Mouse (Mus musculus) heart, embryonic 12.5 days (tissue): ENCODE measurements around the gene Tpbpb. TPM values are rescaled to one million over a fixed set of nuclear protein-coding genes. Genes with fewer than 3 reads are reported as not detected.
"Not testable (repeated sequence)": the region's sequence is repeated elsewhere in the genome, so short reads cannot be mapped to it uniquely, and the experiment has no call there.

ENCODE experiments used
- ATAC-seq: fragments of 200-750 bp; cut with Nextera tagmentation; 2 replicates; pipeline ENCODE4 v1.8.0; 2017; ENCODE audit warnings: moderate TSS enrichment, moderate library complexity; ENCODE audit not compliant: insufficient number of reproducible peaks, low FRiP score
- H3K27ac ChIP-seq: fragments of 300-500 bp; sonication (generic); 2 replicates; pipeline ENCODE4 v1.5.1; 2016; ENCODE audit warnings: mild to moderate bottlenecking, moderate library complexity; ENCODE audit not compliant: poor library complexity, severe bottlenecking
- H3K27me3 ChIP-seq: fragments of 300-500 bp; sonication (generic); replicated peaks from 2 replicates; pipeline ENCODE4 v1.6.1; 2016; ENCODE audit warnings: mild to moderate bottlenecking, moderate library complexity
- H3K36me3 ChIP-seq: fragments of 300-500 bp; sonication (generic); 2 replicates; pipeline ENCODE4 v1.6.1; 2016; ENCODE audit warnings: mild to moderate bottlenecking, moderate library complexity
- H3K4me1 ChIP-seq: fragments of 300-500 bp; sonication (generic); replicated peaks from 2 replicates; pipeline ENCODE4 v1.6.1; 2016; ENCODE audit warnings: mild to moderate bottlenecking
- H3K4me2 ChIP-seq: fragments of 300-500 bp; sonication (generic); 2 replicates; pipeline ENCODE4 v1.6.1; 2016; ENCODE audit warnings: mild to moderate bottlenecking, moderate library complexity
- H3K4me3 ChIP-seq: fragments of 300-500 bp; sonication (generic); 2 replicates; pipeline ENCODE4 v1.5.1; 2016; ENCODE audit warnings: mild to moderate bottlenecking
- H3K9ac ChIP-seq: fragments of 300-500 bp; sonication (generic); 2 replicates; pipeline ENCODE4 v1.6.1; 2016; ENCODE audit warnings: mild to moderate bottlenecking, moderate library complexity
- H3K9me3 ChIP-seq: fragments of 300-500 bp; sonication (generic); replicated peaks from 2 replicates; pipeline ENCODE4 v1.6.1; 2016; ENCODE audit warnings: mild to moderate bottlenecking, moderate library complexity
- WGBS: fragments of 180-500 bp; shearing (Covaris S2); methylation state at CpG from one replicate; pipeline ENCODE4 v1.1.7; 2016; 5-methylcytosine and 5-hydroxymethylcytosine counted together
- polyA plus RNA-seq: library from polyadenylated mRNA; unstranded; fragments of >200 nt; fragmentation: Nextera tagmentation; extraction: Ambion mirVana; gene quantifications from 2 replicates; pipeline ENCODE4 v1.2.1, GENCODE M21; 2016

The Tpbpb gene
- not detected in 2 replicates for polyA plus RNA-seq

DNA sequence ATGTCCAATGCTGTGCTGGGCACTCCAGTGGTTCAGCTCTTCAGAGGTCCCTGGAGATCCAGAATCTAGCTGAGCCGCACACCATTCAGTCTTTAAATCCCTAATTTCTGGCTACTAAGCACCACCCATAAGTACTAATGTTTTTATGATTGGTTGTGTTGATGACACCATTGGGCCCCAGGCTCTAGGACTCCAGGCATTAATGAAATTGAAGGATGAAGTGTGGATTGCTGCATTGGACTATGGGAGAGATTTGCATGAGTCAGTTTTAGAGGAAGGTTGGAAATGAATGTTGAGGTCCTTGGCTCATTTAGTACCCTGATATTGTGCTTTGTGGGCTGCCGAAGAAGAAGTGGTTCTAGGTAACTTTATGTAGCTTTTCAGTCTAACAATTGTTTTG, at the start of gene Tpbpb:
TSS of gene Tpbpb (minus strand) at position 101 of the 400 bp plus-strand sequence.
- not testable (repeated sequence) for H3K9ac ChIP-seq, H3K36me3 ChIP-seq, H3K27ac ChIP-seq, H3K4me3 ChIP-seq, H3K4me2 ChIP-seq, H3K9me3 ChIP-seq, H3K4me1 ChIP-seq, H3K27me3 ChIP-seq, ATAC-seq
- WGBS: 78% methylated on average over 2 of the region's 2 CpGs

DNA sequence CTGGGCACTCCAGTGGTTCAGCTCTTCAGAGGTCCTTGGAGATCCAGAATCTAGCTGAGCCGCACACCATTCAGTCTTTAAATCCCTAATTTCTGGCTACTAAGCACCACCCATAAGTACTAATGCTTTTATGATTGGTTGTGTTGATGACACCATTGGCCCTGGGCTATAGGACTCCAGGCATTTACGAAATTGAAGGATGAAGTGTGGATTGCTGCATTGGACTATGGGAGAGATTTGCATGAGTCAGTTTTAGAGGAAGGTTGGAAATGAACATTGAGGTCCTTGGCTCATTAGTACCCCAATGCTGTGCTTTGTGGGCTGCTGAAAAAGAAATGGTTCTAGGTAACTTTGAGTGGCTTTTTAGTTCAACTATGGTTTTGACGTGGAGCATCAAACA, 37.2 kb upstream of the Tpbpb start, which contains the start of gene Tpbpa:
TSS of gene Tpbpa (minus strand) at position 101 of the 400 bp plus-strand sequence.
- not testable (repeated sequence) for H3K4me1 ChIP-seq, H3K4me2 ChIP-seq, H3K36me3 ChIP-seq, H3K9ac ChIP-seq, ATAC-seq, H3K4me3 ChIP-seq, H3K27me3 ChIP-seq, H3K27ac ChIP-seq
- 69% methylated on average over 3 of the region's 3 CpGs for WGBS
- H3K9me3 ChIP-seq: peaks cover 16% of the 10 kb centered on the region; the same call in 1 of the 2 replicates

DNA sequence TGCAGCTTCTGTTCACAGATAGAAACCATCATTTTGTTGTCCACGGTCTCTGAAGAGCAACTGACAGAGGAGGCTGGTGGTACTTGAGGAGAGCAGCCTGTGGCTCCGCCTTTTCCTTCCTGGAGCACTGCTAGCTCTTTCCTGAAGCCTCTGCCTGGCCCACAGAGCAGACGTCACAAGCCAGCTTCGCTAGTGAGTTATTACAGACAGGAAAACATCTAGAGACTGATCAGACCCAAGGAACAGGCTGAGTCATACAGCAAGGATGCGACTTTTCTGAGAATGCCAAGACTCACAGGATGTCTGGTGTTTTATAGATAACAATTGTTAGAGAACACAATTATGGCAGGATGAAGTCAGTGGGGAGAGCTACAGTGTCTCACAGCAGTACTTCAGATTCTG, 31.8 kb upstream of the Tpbpb start, which contains the start of the genes Gm49391 and Ctla2a:
TSS of gene Gm49391 (minus strand) at position 72 of the 402 bp plus-strand sequence.
TSS of gene Ctla2a (minus strand) at position 126 of the 402 bp plus-strand sequence.
- peak; percentile 92 for ATAC-seq
- Histone ChIP-seq H3K9me3 (peaks cover 20% of the 10 kb centered on the region), H3K9ac (no peak within 1 kb of the TSS), H3K4me2 (no peak within 1 kb of the TSS), H3K4me1 (no peaks in the 10 kb centered on the region), H3K36me3 (peaks cover 3% of the 10 kb centered on the region; the same call in 1 of the 2 replicates), H3K27me3 (no peaks in the 10 kb centered on the region), H3K4me3 (no peak within 1 kb of the TSS), H3K27ac (peak within 1 kb of the TSS; percentile 21; the same call in 1 of the 2 replicates)
- WGBS: 41% methylated on average over 5 of the region's 5 CpGs

DNA sequence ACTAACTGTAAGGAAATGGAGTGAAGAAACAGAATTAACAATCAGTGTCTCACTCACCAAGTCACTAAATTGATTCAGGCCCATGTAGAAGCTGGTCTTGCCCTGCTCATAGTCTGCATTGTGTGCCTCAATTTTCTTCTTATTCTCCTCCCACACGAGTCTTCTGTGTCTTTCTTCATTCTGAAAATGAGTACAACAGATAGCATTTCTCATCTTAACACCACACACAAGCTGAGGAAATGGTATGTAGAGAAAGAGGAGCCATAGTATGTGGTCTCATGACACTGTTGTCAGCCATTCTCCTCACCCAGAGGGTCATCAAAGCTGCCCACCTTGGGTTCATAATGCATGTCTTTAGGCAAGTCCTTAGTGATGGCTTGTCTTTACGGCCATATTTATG, 30.8 kb upstream of the Tpbpb start, which contains the start of gene Gm49393:
TSS of gene Gm49393 (minus strand) at position 101 of the 400 bp plus-strand sequence.
- not testable (repeated sequence) for H3K9ac ChIP-seq, ATAC-seq, H3K36me3 ChIP-seq, H3K4me3 ChIP-seq, H3K27me3 ChIP-seq, H3K4me1 ChIP-seq, H3K27ac ChIP-seq, H3K4me2 ChIP-seq
- WGBS: 59% methylated on average over 2 of the region's 2 CpGs
- peaks cover 15% of the 10 kb centered on the region for H3K9me3 ChIP-seq

DNA sequence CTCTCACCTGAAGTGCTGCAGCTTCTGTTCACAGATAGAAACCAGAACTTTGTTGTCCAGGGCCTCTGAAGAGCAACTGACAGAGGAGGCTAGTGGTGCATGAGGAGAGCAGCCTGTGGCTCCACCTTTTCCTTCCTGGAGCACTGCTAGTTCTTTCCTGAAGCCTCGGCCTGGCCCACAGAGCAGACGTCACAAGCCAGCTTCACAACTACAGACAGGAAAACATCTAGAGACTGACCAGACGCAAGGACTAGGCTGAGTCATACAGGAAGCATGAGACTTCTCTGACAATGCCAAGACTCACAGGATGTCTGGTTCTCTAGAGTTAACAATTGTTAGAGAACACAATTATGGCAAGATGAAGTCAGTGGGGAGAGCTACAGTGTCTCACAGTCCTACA, 7.4 kb downstream of the Tpbpb start, which contains the start of gene Ctla2b:
TSS of gene Ctla2b (minus strand) at position 120 of the 400 bp plus-strand sequence.
- Histone ChIP-seq H3K9ac (no peak within 1 kb of the TSS), H3K4me1 (no peaks in the 10 kb centered on the region), H3K4me2 (no peak within 1 kb of the TSS), H3K4me3 (no peak within 1 kb of the TSS), H3K36me3 (no peaks in the 10 kb centered on the region), H3K9me3 (peaks cover 2% of the 10 kb centered on the region; the same call in 1 of the 2 replicates), H3K27me3 (no peaks in the 10 kb centered on the region), H3K27ac (peak within 1 kb of the TSS; percentile 81)
- peak; percentile 93 for ATAC-seq
- 40% methylated on average over 3 of the region's 3 CpGs for WGBS

DNA sequence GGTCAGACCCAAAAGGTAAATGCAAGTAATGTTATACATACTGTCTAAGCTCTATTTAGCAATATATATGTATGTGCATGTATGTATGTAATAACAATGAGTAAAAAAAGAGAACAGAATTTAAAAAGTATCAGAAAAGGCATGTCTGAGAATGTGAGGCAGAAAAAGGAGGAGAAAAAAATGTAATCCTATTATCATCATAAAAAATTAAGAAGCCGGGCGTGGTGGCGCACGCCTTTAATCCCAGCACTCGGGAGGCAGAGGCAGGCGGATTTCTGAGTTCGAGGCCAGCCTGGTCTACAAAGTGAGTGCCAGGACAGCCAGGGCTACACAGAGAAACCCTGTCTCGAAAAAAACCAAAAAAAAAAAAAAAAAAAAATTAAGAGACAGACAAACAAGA, 7.9 kb downstream of the Tpbpb start, which contains the start of gene Gm49392:
TSS of gene Gm49392 (minus strand) at position 101 of the 400 bp plus-strand sequence.
- H3K4me2 ChIP-seq, H3K4me3 ChIP-seq, H3K27me3 ChIP-seq, H3K9me3 ChIP-seq, ATAC-seq, H3K4me1 ChIP-seq, H3K36me3 ChIP-seq, H3K9ac ChIP-seq: not testable (repeated sequence)
- WGBS: 85% methylated on average over 8 of the region's 8 CpGs
- H3K27ac ChIP-seq: peak within 1 kb of the TSS; percentile 81

DNA sequence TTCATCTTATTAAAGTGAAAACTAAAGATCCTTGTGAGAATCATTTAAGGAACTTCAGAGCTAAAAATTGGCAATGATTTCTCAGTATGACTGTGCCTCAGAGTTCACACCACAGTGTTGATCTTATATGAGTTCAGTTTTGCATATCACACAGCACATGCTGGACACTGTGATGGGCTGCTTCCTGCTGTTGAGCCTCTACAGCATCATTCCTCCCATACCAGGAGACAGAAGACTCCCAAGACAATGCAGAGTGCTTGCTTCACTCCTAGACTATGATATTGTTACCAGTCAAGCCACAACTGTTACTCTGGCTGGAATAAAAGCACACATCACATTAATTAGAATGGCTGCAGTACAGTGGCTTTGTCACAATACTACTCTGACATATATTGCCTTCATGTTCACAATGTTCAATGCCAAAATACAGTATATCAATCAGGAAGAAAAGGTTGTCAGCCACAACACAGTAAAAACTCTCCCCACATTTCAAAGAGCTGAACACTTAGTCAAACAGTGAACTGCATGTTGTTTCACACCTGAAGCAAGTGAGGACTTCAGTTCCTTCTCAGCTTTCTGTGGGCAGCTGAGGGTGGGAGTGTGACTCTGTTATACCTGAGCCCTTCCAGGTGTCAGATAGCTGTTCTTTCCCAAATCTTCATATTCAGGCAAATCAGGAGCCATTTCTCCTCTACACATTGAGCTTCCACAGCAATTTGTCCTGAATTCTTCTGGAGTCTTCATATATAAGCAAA, 9.1 kb downstream of the Tpbpb start:
- H3K4me3 ChIP-seq: no peak overlapping the region
- no peaks in the 10 kb centered on the region for H3K4me1 ChIP-seq
- no peak overlapping the region for H3K27ac ChIP-seq
- no peak overlapping the region for H3K9ac ChIP-seq
- H3K9me3 ChIP-seq: peaks cover 2% of the 10 kb centered on the region
- H3K4me2 ChIP-seq: no peak overlapping the region
- no peak for ATAC-seq
- H3K27me3 ChIP-seq: no peaks in the 10 kb centered on the region
- no peaks in the 10 kb centered on the region for H3K36me3 ChIP-seq

DNA sequence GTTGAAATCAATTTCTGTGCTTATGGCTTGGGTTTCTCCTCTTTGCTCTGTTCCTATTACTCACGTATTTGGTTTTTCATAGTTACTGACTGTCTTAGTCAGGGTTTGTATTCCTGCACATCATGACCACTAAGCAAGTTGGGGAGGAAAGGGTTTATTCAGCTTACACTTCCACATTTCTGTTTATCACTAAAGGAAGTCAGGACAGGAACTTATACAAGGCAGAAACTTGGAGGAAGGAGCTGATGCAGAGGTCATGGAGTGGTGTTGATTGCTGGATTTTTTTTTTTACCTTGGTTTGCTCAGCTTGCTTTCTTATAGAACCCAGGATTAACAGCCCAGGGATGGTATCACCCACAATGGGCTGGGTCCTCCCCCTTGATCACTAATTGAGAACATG, 12.4 kb downstream of the Tpbpb start:
- no peak overlapping the region for H3K9ac ChIP-seq
- no peaks in the 10 kb centered on the region for H3K4me1 ChIP-seq
- peaks cover 2% of the 10 kb centered on the region for H3K9me3 ChIP-seq
- H3K4me2 ChIP-seq: no peak overlapping the region
- H3K27ac ChIP-seq: no peak overlapping the region
- ATAC-seq: no peak
- H3K4me3 ChIP-seq: no peak overlapping the region
- WGBS: 76% methylated on average over 1 of the region's 1 CpGs
- no peaks in the 10 kb centered on the region for H3K27me3 ChIP-seq
- H3K36me3 ChIP-seq: no peaks in the 10 kb centered on the region

DNA sequence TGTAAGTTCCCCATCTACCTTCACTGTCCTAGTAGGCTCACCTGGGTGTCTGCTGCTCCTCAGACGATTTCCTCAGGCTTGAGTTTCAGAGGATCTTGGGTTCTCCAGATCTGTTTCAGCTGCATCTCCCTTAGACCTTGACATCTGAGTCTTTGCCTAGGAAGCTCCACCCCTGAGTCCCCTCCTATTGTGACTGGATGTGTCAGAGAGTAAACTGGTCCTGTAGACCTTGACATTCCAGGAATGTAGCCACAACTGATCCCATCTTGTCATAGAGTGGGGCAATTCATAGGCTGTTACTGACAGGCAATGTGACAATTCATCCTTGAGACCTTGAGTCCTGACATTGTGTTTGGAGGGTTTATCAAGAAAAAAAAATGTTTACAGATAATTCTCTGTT, 40.4 kb downstream of the Tpbpb start, which contains the start of gene 4930486L24Rik:
TSS of gene 4930486L24Rik (minus strand) at position 195 of the 400 bp plus-strand sequence.
- Histone ChIP-seq H3K4me1 (no peaks in the 10 kb centered on the region), H3K27ac (no peak within 1 kb of the TSS), H3K4me3 (no peak within 1 kb of the TSS), H3K9ac (no peak within 1 kb of the TSS), H3K27me3 (no peaks in the 10 kb centered on the region), H3K4me2 (no peak within 1 kb of the TSS), H3K36me3 (no peaks in the 10 kb centered on the region), H3K9me3 (0 out of 2 replicates have a peak, but pooled peaks cover 3% of the 10 kb centered on the region)
- ATAC-seq: no peak
- WGBS: 61% methylated on average over 1 of the region's 1 CpGs
